Mouse (Mus musculus) hindbrain, embryonic 13.5 days (tissue): Measurements from ENCODE around the gene Adamtsl5. TPM values are rescaled to one million over a fixed set of nuclear protein-coding genes. Genes with fewer than 3 reads are reported as not detected.

Experiments
- ATAC-seq: fragments of 200-750 bp; cut with Nextera tagmentation; 2 replicates; pipeline ENCODE4 v1.8.0; 2017; ENCODE audit warnings: moderate TSS enrichment; ENCODE audit not compliant: low FRiP score
- H3K27ac ChIP-seq: fragments of 300-500 bp; sonication (generic); 2 replicates; pipeline ENCODE4 v1.5.1; 2015; ENCODE audit warnings: inconsistent platforms, mild to moderate bottlenecking, moderate library complexity
- H3K27me3 ChIP-seq: fragments of 300-500 bp; sonication (generic); 2 replicates; pipeline ENCODE4 v1.6.1; 2015; ENCODE audit warnings: mild to moderate bottlenecking, inconsistent platforms
- H3K36me3 ChIP-seq: fragments of 300-500 bp; sonication (generic); 2 replicates; pipeline ENCODE4 v1.6.1; 2015; ENCODE audit warnings: mild to moderate bottlenecking, inconsistent platforms
- H3K4me1 ChIP-seq: fragments of 300-500 bp; sonication (generic); replicated peaks from 2 replicates; pipeline ENCODE4 v1.6.1; 2015; ENCODE audit warnings: inconsistent platforms
- H3K4me2 ChIP-seq: fragments of 300-500 bp; sonication (generic); 2 replicates; pipeline ENCODE4 v1.6.1; 2015; ENCODE audit warnings: inconsistent platforms, mild to moderate bottlenecking, moderate library complexity
- H3K4me3 ChIP-seq: fragments of 300-500 bp; sonication (generic); 2 replicates; pipeline ENCODE4 v1.5.1; 2015; ENCODE audit warnings: mild to moderate bottlenecking, inconsistent platforms
- H3K9ac ChIP-seq: fragments of 300-500 bp; sonication (generic); 2 replicates; pipeline ENCODE4 v1.6.1; 2015; ENCODE audit warnings: mild to moderate bottlenecking, inconsistent platforms
- H3K9me3 ChIP-seq: fragments of 300-500 bp; sonication (generic); 2 replicates; pipeline ENCODE4 v1.6.1; 2016; ENCODE audit warnings: inconsistent platforms
- WGBS: fragments of 180-500 bp; shearing (Covaris S2); methylation state at CpG from one replicate; pipeline ENCODE4 v1.1.7; 2015; 5-methylcytosine and 5-hydroxymethylcytosine counted together
- polyA plus RNA-seq: library from polyadenylated mRNA; unstranded; fragments of >200 nt; fragmentation: Nextera tagmentation; extraction: Ambion mirVana; gene quantifications from 2 replicates; pipeline ENCODE4 v1.2.1, GENCODE M21; 2015

Gene Adamtsl5
- 0.42 and 0.66 TPM in 2 replicates for polyA plus RNA-seq

GRCm38 (mm10) chr10:80348244-80348781 lies at the start of gene Adamtsl5:
Gene Adamtsl5, minus strand, starts transcription at chr10:80348412.
- no peak within 1 kb of the TSS for H3K4me3 ChIP-seq
- H3K9ac ChIP-seq: no peak within 1 kb of the TSS
- H3K4me2 ChIP-seq: peak within 1 kb of the TSS; percentile 25
- H3K36me3 ChIP-seq: no peaks in the 10 kb centered on the region
- under 1% methylated on average over 42 of the region's 42 CpGs for WGBS
- no peak within 1 kb of the TSS for H3K27ac ChIP-seq
- no peak for ATAC-seq
- peaks cover 100% of the 10 kb centered on the region for H3K27me3 ChIP-seq
- H3K9me3 ChIP-seq: no peaks in the 10 kb centered on the region
- peaks cover 30% of the 10 kb centered on the region for H3K4me1 ChIP-seq

DNA sequence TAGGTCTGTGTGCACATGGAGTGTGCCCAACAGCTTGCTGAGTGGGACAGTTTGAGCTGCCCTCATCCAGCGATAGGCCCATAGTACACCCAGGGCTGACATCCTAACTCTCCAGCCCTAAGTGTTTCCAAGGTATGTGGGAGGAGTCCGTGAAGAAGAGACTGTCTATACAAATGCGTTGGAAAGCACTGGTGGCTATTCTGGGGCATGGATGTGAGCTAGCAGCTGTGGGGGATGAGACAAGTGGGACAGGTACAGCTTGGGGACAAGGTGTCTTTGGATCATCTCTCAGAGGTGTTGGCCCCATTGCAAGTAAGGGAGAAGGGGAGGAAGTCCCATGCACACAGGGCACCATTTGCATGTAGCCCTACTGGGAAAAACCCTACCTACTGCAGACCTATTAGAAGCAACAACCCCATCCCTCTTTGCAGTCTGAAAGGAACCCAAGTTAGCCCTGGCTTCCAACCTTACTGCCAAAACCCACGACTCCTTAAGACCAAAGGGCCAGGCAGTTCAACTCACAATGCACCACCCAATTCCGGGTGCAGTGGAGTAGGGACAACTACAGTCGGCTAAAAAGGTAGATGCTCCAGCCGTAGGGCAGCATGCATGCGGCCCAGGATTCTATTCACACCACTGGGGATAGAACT lies 49.4 kb upstream of the Adamtsl5 start:
- Histone ChIP-seq H3K4me3 (peak overlapping the region; percentile 69), H3K4me1 (peaks cover 37% of the 10 kb centered on the region), H3K27ac (peak overlapping the region; percentile 100), H3K27me3 (no peaks in the 10 kb centered on the region), H3K9me3 (no peaks in the 10 kb centered on the region), H3K36me3 (peaks cover 50% of the 10 kb centered on the region), H3K4me2 (peak overlapping the region; percentile 88), H3K9ac (peak overlapping the region; percentile 95)
- ATAC-seq: no peak
- 47% methylated on average over 8 of the region's 8 CpGs for WGBS

DNA sequence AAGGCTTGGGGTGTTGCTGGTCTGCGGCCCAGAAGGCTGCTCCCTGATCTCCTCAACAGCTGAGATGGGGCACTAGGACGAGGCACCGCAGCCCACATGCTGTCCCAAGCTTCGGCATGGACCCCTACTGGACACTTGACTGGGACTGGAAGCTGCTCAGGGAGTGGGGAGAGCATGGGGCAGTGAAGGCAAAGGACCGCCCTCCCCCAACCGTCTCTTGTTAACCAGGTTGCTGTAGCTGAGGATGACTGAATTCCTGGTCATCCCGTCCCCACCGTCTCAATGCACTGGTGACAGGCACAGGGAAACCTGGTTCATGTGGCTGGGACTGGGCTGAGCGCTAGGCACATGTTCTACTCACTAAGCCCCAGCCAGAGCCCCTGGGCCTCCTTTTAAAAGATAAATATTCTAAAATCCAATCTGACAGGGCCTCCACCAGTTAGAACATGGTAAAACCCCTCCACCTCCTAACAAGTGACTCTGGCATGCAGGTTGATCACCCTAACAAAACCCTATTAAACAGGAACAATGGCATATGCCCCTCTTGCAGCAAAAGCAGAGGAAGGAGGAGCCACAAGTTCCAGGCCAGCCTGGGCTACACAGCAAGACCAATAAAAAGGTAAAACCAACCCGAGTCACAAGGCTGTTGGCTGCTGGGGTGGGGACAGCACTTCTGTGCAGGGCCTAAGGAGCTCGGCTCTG lies 48.8 kb upstream of the Adamtsl5 start:
- no peak for ATAC-seq
- H3K9me3 ChIP-seq: no peaks in the 10 kb centered on the region
- peak overlapping the region; percentile 69 for H3K4me3 ChIP-seq
- 87% methylated on average over 11 of the region's 11 CpGs for WGBS
- H3K27ac ChIP-seq: peak overlapping the region; percentile 100
- H3K36me3 ChIP-seq: peaks cover 50% of the 10 kb centered on the region
- peak overlapping the region; percentile 95 for H3K9ac ChIP-seq
- peaks cover 37% of the 10 kb centered on the region for H3K4me1 ChIP-seq
- no peaks in the 10 kb centered on the region for H3K27me3 ChIP-seq
- peak overlapping the region; percentile 88 for H3K4me2 ChIP-seq

DNA sequence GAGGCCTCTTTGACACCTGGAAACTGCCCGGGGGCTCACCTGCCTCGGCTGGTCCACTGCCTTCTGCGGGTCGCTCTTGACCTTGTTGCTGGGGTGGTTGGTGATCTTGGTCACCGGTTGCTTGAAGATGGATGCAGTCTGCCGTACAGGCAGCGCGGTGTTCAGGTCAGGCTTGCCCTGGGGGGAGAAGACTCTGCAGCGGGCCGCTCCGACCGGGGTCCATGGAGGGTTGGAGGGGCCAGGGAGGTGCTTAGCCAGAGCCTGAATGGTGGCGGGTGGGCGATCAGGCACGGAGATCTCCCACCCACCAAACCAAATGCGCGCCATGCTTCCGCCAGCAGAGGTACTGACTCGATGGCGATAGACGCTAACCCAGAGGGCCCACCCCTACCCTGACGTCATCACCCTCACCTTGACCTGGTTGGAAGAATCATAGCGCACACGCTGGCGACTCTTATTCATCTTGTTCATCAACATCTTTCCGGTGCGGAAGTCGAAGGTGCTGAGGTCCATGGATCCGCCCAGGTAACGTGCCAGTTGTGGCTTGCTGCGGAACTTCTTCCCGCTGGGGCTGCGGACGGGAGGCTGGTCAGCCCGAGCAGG lies 46.9 kb upstream of the Adamtsl5 start:
- no peak overlapping the region for H3K4me3 ChIP-seq
- peaks cover 58% of the 10 kb centered on the region for H3K36me3 ChIP-seq
- H3K4me1 ChIP-seq: peaks cover 26% of the 10 kb centered on the region
- 94% methylated on average over 35 of the region's 35 CpGs for WGBS
- H3K9me3 ChIP-seq: no peaks in the 10 kb centered on the region
- no peak overlapping the region for H3K27ac ChIP-seq
- H3K27me3 ChIP-seq: no peaks in the 10 kb centered on the region
- H3K4me2 ChIP-seq: no peak overlapping the region
- H3K9ac ChIP-seq: no peak overlapping the region; the same call in 1 of the 2 replicates
- no peak for ATAC-seq

- no peak overlapping the region for H3K27ac ChIP-seq
- H3K4me2 ChIP-seq: no peak overlapping the region
- no peak for ATAC-seq
- H3K4me3 ChIP-seq: no peak overlapping the region
- H3K4me1 ChIP-seq: peaks cover 31% of the 10 kb centered on the region
- no peaks in the 10 kb centered on the region for H3K27me3 ChIP-seq
- H3K36me3 ChIP-seq: peaks cover 63% of the 10 kb centered on the region
- H3K9me3 ChIP-seq: no peaks in the 10 kb centered on the region
- 97% methylated on average over 5 of the region's 5 CpGs for WGBS
- H3K9ac ChIP-seq: no peak overlapping the region
Observed at GRCm38 (mm10) chr10:80392687-80393086, 44.5 kb upstream of the Adamtsl5 start.

- H3K9ac ChIP-seq: 0 out of 2 replicates have a peak overlapping the region, but pooled peaks have one; percentile 20
- no peak for ATAC-seq
- 91% methylated on average over 9 of the region's 9 CpGs for WGBS
- H3K36me3 ChIP-seq: peaks cover 61% of the 10 kb centered on the region
- H3K27ac ChIP-seq: no peak overlapping the region
- no peak overlapping the region for H3K4me3 ChIP-seq
- H3K4me2 ChIP-seq: no peak overlapping the region
- no peaks in the 10 kb centered on the region for H3K9me3 ChIP-seq
- no peaks in the 10 kb centered on the region for H3K27me3 ChIP-seq
- H3K4me1 ChIP-seq: peaks cover 11% of the 10 kb centered on the region
Observed at GRCm38 (mm10) chr10:80390697-80391096, 42.5 kb upstream of the Adamtsl5 start.

DNA sequence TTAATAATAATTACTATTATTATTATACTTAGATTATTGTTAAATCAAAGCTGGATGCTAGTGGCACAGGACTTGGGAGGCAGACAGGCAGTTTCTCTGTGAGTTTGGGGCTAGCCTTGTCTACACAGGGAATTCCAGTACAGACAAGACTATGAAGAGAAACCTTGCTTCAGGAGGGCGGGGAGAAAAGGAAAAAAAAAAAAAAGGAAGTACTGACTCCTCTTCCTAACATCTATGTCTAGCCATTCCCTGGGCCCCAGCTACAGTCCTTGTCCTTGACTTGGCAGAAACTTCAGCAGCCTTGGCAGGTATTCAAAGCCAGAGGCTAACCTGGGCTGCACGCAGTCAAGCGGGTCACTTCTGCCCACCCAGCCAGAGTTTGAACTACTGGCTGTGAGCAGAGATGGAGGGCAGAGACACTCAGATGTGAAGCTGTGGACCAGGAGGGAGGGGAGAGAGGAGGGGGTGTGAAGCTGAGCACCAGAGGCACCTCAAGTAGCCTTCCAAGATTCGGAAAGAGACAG lies 41.0 kb upstream of the Adamtsl5 start:
- H3K27me3 ChIP-seq: no peaks in the 10 kb centered on the region
- no peak for ATAC-seq
- peaks cover 53% of the 10 kb centered on the region for H3K36me3 ChIP-seq
- H3K4me2 ChIP-seq: no peak overlapping the region
- H3K9ac ChIP-seq: no peak overlapping the region
- H3K4me3 ChIP-seq: no peak overlapping the region
- WGBS: 81% methylated on average over 4 of the region's 4 CpGs
- no peak overlapping the region for H3K27ac ChIP-seq
- peaks cover 23% of the 10 kb centered on the region for H3K4me1 ChIP-seq
- no peaks in the 10 kb centered on the region for H3K9me3 ChIP-seq

GRCm38 (mm10) chr10:80388731-80389130 lies 40.5 kb upstream of the Adamtsl5 start:
- no peak for ATAC-seq
- Histone ChIP-seq H3K36me3 (peaks cover 53% of the 10 kb centered on the region), H3K4me2 (peak overlapping the region; percentile 91), H3K9me3 (no peaks in the 10 kb centered on the region), H3K4me3 (no peak overlapping the region), H3K27me3 (no peaks in the 10 kb centered on the region), H3K4me1 (peaks cover 28% of the 10 kb centered on the region), H3K27ac (no peak overlapping the region), H3K9ac (no peak overlapping the region)
- 30% methylated on average over 2 of the region's 2 CpGs for WGBS

DNA sequence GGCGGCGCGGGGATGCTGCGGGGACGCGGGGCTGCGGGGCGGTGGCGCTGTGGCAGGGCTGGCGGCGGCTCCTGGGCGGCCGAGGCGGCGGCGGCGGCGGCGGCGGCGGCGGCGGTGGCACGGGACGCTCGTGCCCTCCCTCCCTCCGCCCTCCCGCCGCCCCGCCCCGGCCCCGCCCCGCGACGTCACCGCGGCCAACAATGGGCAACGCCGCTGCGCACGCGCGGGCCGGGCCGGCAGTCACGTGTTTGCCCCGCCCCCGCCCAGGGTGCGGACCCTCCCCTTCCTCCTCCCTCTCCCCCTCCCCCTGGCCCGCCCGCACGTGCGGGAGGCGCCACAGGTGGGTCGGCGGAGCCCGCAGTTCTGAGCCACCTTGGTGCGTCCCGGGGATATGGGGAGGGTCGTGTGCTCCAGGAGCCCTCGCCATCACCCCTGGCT lies 39.3 kb upstream of the Adamtsl5 start, which contains the start of gene Mex3d:
Gene Mex3d, minus strand, starts transcription at position 138 of the 438 bp plus-strand sequence.
- Histone ChIP-seq H3K27ac (peak within 1 kb of the TSS; percentile 99), H3K9me3 (no peaks in the 10 kb centered on the region), H3K4me1 (peaks cover 40% of the 10 kb centered on the region), H3K36me3 (peaks cover 53% of the 10 kb centered on the region), H3K27me3 (no peaks in the 10 kb centered on the region), H3K4me2 (peak within 1 kb of the TSS; percentile 100), H3K9ac (peak within 1 kb of the TSS; percentile 100), H3K4me3 (peak within 1 kb of the TSS; percentile 98)
- peak; percentile 41 for ATAC-seq
- 0% methylated on average over 21 of the region's 61 CpGs for WGBS

DNA sequence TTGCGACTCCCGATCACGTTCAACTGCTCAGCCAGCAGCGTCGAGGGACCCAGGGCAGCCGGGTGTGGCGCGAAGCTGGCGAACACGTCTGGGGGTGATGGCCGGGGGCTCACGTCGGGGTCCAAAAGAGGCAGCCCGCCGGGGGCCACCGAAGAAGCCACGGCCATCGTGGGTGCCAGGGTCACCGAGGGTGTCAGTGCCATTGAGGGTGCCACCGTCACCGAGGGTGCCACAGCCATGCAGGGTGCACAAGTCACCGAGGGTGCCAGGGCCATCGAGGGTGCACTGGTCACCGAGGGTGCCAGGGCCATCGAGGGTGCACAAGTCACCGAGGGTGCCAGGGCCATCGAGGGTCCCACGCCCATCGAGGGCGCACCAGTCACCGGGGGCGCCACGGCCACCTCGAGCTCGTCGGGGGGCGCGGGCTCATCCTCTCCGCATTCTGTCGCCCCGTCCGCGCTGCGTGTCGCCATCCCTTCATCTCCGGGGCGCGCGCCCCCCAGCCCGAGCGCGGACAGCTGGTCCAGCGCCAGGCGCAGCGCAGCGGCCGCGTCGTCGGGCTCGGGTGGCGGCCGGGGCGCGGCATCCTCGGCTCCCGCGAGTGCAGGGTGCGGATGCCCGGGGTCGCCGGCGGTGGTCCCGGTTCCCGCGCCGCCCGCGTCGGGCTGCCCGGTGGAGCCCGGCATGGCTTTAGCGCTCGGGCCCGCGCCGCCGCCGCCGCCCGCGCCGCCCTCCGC lies 38.7 kb upstream of the Adamtsl5 start:
- Histone ChIP-seq H3K36me3 (peaks cover 53% of the 10 kb centered on the region), H3K27me3 (no peaks in the 10 kb centered on the region)

GRCm38 (mm10) chr10:80385811-80386734 lies 37.9 kb upstream of the Adamtsl5 start:
- Histone ChIP-seq H3K9ac (peak overlapping the region; percentile 100), H3K36me3 (peaks cover 53% of the 10 kb centered on the region), H3K9me3 (no peaks in the 10 kb centered on the region), H3K27ac (peak overlapping the region; percentile 99), H3K27me3 (no peaks in the 10 kb centered on the region), H3K4me3 (peak overlapping the region; percentile 98), H3K4me2 (peak overlapping the region; percentile 100), H3K4me1 (peaks cover 53% of the 10 kb centered on the region)
- under 1% methylated on average over 34 of the region's 34 CpGs for WGBS
- ATAC-seq: peak; percentile 67

More for the DNA sequence above, 38.7 kb upstream of the Adamtsl5 start:
- H3K9ac ChIP-seq: peak overlapping the region; percentile 100
- WGBS: under 1% methylated on average over 89 of the region's 94 CpGs
- H3K9me3 ChIP-seq: no peaks in the 10 kb centered on the region
- peaks cover 46% of the 10 kb centered on the region for H3K4me1 ChIP-seq
- H3K4me3 ChIP-seq: peak overlapping the region; percentile 98
- no peak for ATAC-seq
- peak overlapping the region; percentile 100 for H3K4me2 ChIP-seq
- peak overlapping the region; percentile 99 for H3K27ac ChIP-seq
